Mouse (Mus musculus) liver, embryonic 14.5 days (tissue): Measurements from ENCODE around the gene Ccdc148. TPM values are rescaled to one million over a fixed set of nuclear protein-coding genes. Genes with fewer than 3 reads are reported as not detected.

Experiments
- ATAC-seq: fragments of 200-750 bp; cut with Nextera tagmentation; 2 replicates; pipeline ENCODE4 v1.8.0; 2017; ENCODE audit warnings: moderate number of reproducible peaks, mild to moderate bottlenecking, moderate library complexity; ENCODE audit not compliant: insufficient read depth
- DNase-seq, 3 experiments: peaks; one replicate each; pipeline ENCODE4 v3.0.0-alpha.2; 2012 to 2013; ENCODE audit warnings: low read depth in 3 of 3, low spot score in 3 of 3
- H3K27ac ChIP-seq: fragments of 300-500 bp; sonication (generic); 2 replicates; pipeline ENCODE4 v1.5.1; 2014; ENCODE audit warnings: moderate library complexity, mild to moderate bottlenecking, control low read depth, inconsistent platforms
- H3K27me3 ChIP-seq: fragments of 300-500 bp; sonication (generic); 2 replicates; pipeline ENCODE4 v1.6.1; 2014; ENCODE audit warnings: mild to moderate bottlenecking, low read length, moderate library complexity; ENCODE audit not compliant: control insufficient read depth, insufficient read depth
- H3K36me3 ChIP-seq: fragments of 300-500 bp; sonication (generic); replicated peaks from 2 replicates; pipeline ENCODE4 v1.6.1; 2014; ENCODE audit warnings: low read depth; ENCODE audit not compliant: control insufficient read depth, insufficient read depth
- H3K4me1 ChIP-seq, 2 experiments: fragments of 200-500 bp in 1 of 2; fragments of 300-500 bp in 1 of 2; sonication (generic) in 1 of 2; replicated peaks; 2 replicates each; pipeline ENCODE4 v1.6.1; 2012 to 2014; ENCODE audit warnings: antibody characterized with exemption in 1 of 2, inconsistent platforms in 1 of 2, low read length in 1 of 2; ENCODE audit not compliant: control insufficient read depth in 2 of 2, insufficient read depth in 2 of 2
- H3K4me2 ChIP-seq: fragments of 300-500 bp; sonication (generic); 2 replicates; pipeline ENCODE4 v1.6.1; 2014; ENCODE audit warnings: low read depth, mild to moderate bottlenecking, control low read depth, moderate library complexity
- H3K4me3 ChIP-seq, 2 experiments: fragments of 200-500 bp in 1 of 2; fragments of 300-500 bp in 1 of 2; sonication (generic) in 1 of 2; 2 replicates each; pipeline ENCODE4 v1.5.1; 2012 to 2014; ENCODE audit warnings: low read depth in 2 of 2, low read length in 2 of 2, mild to moderate bottlenecking in 2 of 2, control low read depth in 1 of 2, inconsistent platforms in 1 of 2, moderate library complexity in 1 of 2; ENCODE audit not compliant: insufficient read depth in 1 of 2
- H3K9ac ChIP-seq: fragments of 300-500 bp; sonication (generic); replicated peaks from 2 replicates; pipeline ENCODE4 v1.6.1; 2014; ENCODE audit warnings: mild to moderate bottlenecking, control low read depth, moderate library complexity
- H3K9me3 ChIP-seq: fragments of 300-500 bp; sonication (generic); 2 replicates; pipeline ENCODE4 v1.6.1; 2016; ENCODE audit warnings: low read length, mixed read lengths; ENCODE audit not compliant: control insufficient read depth
- CTCF ChIP-seq: IDR thresholded peaks from 2 replicates; pipeline ENCODE4 v1.5.1; 2016; ENCODE audit warnings: antibody characterized with exemption, low read depth, control low read depth
- EP300 ChIP-seq: IDR thresholded peaks from 2 replicates; pipeline ENCODE4 v1.6.1; 2016; ENCODE audit warnings: antibody characterized with exemption, low read depth
- WGBS: fragments of 180-500 bp; shearing (Covaris S2); extraction: QIAGEN DNeasy Blood & Tissue Kit; methylation state at CpG from one replicate; pipeline ENCODE4 v1.1.7; 2014; ENCODE audit not compliant: insufficient replicate concordance; 5-methylcytosine and 5-hydroxymethylcytosine counted together
- polyA plus RNA-seq, 2 experiments: library from polyadenylated mRNA; depleted of rRNA in 1 of 2; stranded (reverse) in 1 of 2; unstranded in 1 of 2; fragments of >200 nt; fragmentation: Nextera tagmentation in 1 of 2; extraction: Ambion mirVana in 1 of 2; gene quantifications; 2 replicates each; pipeline versions ENCODE4 v1.2.1 to v1.2.3; 2012 to 2014

Ccdc148 gene
- polyA plus RNA-seq, 2 experiments, result 0.20 to 0.26 TPM

DNA sequence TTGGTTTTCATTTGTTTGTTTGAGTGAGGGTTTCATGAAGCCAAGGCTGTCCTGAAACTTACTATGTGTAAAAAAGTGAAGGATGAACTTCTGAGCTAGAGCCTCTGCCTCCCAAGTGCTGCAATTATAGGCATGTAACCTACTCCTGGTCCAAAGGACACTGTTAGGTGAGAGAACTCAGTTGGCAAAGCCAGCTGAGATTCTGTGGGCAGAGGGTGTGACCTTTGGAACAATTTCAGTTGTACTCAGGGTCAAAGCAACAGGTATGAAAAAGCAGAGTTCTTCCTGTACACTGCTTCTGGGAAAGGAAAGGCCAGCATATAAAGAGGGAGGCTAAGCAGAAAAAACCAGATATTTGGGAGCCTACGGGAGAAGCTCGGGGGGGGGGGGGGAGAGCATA is 2.4 kb downstream of the Ccdc148 start:
- Histone ChIP-seq H3K9me3 (no peaks in the 10 kb centered on the region), H3K9ac (no peak overlapping the region), H3K27me3 (peaks cover 4% of the 10 kb centered on the region; the same call in 1 of the 2 replicates), H3K36me3 (no peaks in the 10 kb centered on the region), H3K4me1 (peaks cover 0 to 10% of the 10 kb centered on the region in 2 experiments; a peak in 2 of 4 replicates), H3K4me3 (no peak overlapping the region), H3K27ac (no peak overlapping the region), H3K4me2 (no peak overlapping the region)
- DNase-seq (no peak), ATAC-seq (no peak)
- no peak for TF ChIP-seq CTCF
- TF ChIP-seq EP300, result no peak
- WGBS, result 36% methylated on average over 2 of the region's 2 CpGs

DNA sequence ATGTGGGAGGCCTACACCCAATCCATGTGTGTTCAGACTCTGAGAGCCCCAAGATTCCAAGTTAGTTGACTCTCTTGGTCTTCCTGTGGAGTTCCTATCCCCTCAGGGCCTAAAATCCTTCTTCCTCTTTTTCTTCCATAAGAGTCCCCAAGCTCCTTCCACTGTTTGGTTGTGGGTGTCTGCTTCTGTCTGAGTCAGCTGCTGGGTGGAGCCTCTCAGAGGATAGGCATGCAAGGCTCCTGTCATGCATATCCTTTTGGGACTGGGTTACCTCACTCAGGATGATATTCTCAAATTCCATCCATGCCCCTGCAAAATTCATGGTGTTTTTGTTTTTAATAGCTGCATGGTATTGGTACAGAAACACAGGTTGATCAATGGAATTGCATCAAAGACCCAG is 5.1 kb downstream of the Ccdc148 start:
- Histone ChIP-seq H3K9me3 (no peaks in the 10 kb centered on the region), H3K27ac (no peak overlapping the region), H3K9ac (no peak overlapping the region), H3K4me1 (peaks cover 0 to 5% of the 10 kb centered on the region in 2 experiments; a peak in 1 of 4 replicates), H3K27me3 (no peaks in the 10 kb centered on the region), H3K4me2 (no peak overlapping the region), H3K4me3 (no peak overlapping the region), H3K36me3 (no peaks in the 10 kb centered on the region)
- TF ChIP-seq CTCF (no peak), EP300 (no peak)
- DNase-seq, result no peak
- ATAC-seq, result no peak

DNA sequence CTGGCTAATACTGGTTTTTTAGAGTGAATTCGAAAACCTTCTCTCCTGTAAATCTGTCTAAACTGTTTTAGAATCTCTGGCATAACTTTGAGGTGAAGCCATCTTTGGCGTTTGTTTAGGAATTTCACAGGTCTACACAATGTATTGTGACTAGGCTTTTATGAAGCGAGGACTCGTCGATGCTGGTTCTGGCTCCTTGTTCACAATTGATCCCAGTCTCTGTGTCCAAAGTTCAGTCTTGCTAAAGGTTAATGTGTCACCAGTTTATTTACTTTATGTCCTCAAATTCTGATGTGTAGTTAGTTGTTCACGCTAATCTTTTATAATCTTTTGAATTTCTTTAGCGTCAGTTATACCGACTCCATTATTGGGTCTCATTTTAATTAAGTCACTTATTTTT is 29.4 kb downstream of the Ccdc148 start:
- no peaks in the 10 kb centered on the region for H3K27me3 ChIP-seq
- H3K27ac ChIP-seq, result no peak overlapping the region
- 65% methylated on average over 8 of the region's 8 CpGs for WGBS
- ATAC-seq, result no peak
- H3K36me3 ChIP-seq, result no peaks in the 10 kb centered on the region
- no peak overlapping the region for H3K9ac ChIP-seq
- no peak overlapping the region for H3K4me3 ChIP-seq
- H3K4me2 ChIP-seq, result no peak overlapping the region
- no peaks in the 10 kb centered on the region for H3K9me3 ChIP-seq
- DNase-seq, result no peak
- TF ChIP-seq CTCF (no peak), EP300 (no peak)
- peaks cover 0 to 1% of the 10 kb centered on the region in 2 experiments; a peak in 1 of 4 replicates for H3K4me1 ChIP-seq

DNA sequence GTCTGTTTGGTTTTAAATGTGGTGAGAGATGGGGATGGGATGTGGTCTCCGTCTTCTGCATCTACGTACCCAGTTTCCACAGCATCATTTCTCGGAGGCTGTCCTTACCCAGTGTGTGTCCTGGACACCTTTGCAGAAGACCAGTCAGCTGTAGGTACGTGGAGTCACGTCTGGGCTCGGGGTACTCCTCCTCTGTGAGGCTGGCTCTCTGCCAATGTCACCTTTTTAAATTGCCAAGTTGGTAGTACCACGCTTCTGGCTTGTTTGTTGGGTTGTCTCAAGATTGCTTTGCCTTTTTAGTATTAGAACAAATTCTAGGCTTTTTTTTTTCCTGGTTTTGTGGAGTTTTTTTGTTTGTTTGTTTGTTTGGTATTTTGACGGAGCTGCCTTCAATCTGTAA is 30.7 kb downstream of the Ccdc148 start:
- TF ChIP-seq CTCF (no peak), EP300 (no peak)
- H3K4me3 ChIP-seq, result no peak overlapping the region
- peaks cover 0 to 1% of the 10 kb centered on the region in 2 experiments; a peak in 1 of 4 replicates for H3K4me1 ChIP-seq
- H3K4me2 ChIP-seq, result no peak overlapping the region
- 62% methylated on average over 8 of the region's 8 CpGs for WGBS
- ATAC-seq (no peak), DNase-seq (no peak)
- no peaks in the 10 kb centered on the region for H3K9me3 ChIP-seq
- H3K27ac ChIP-seq, result no peak overlapping the region
- H3K36me3 ChIP-seq, result no peaks in the 10 kb centered on the region
- H3K27me3 ChIP-seq, result no peaks in the 10 kb centered on the region
- no peak overlapping the region for H3K9ac ChIP-seq

DNA sequence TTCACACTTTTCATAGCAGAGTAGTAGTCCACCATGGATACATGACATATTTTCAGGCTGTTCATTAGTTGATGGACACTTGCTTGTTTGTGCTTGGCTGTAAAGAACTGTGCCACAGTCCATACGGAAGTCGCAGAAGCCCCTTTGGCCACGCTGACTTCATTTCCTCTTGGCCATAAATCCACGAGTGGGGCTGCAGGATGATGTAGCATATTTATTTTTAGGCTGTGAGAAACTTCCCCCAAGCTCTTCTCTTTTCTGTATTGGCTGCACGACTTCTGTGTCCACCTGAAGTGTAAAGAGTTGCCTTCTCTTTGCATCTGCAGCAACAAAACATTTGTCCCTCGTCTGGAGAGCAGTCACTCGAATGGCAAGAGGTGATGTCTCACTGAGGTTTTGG is 31.5 kb downstream of the Ccdc148 start:
- Histone ChIP-seq H3K4me1 (peaks cover 0 to 1% of the 10 kb centered on the region in 2 experiments; a peak in 1 of 4 replicates), H3K36me3 (no peaks in the 10 kb centered on the region), H3K9ac (no peak overlapping the region), H3K27me3 (no peaks in the 10 kb centered on the region), H3K4me3 (no peak overlapping the region), H3K4me2 (no peak overlapping the region), H3K9me3 (no peaks in the 10 kb centered on the region), H3K27ac (no peak overlapping the region)
- no peak for TF ChIP-seq CTCF
- no peak for TF ChIP-seq EP300
- WGBS, result 22% methylated on average over 7 of the region's 7 CpGs
- DNase-seq, result no peak
- ATAC-seq, result no peak
